Mouse (Mus musculus): ENCODE data around the gene Ahdc1. TPM values are rescaled to one million over a fixed set of nuclear protein-coding genes. Genes with fewer than 3 reads are reported as not detected.

Ahdc1 gene
- polyA plus RNA-seq, 1 experiment from 2014 or later = 2.8 TPM

GRCm38 (mm10) chr4:132974904-132975303 lies 36.2 kb upstream of the Ahdc1 start:
- Histone ChIP-seq H3K36me3 (ENCODE audit: control insufficient read depth, insufficient read depth, low read length) (no peaks in the 10 kb centered on the region), H3K4me3 (ENCODE audit: low read depth, low read length) (no peak overlapping the region), H3K27me3 (ENCODE audit: control insufficient read depth, insufficient read depth, low read length) (no peaks in the 10 kb centered on the region; the same call in 1 of the 2 replicates), H3K27ac (replicated peaks) (no peak overlapping the region), H3K4me1 (replicated peaks; ENCODE audit: control insufficient read depth, insufficient read depth) (0 out of 2 replicates have a peak, but pooled peaks cover 2% of the 10 kb centered on the region), H3K9ac (ENCODE audit: low read length) (peak overlapping the region; percentile 35; the same call in 1 of the 2 replicates), H3K9me3 (ENCODE audit: control insufficient read depth, low read length) (no peaks in the 10 kb centered on the region), H3K4me2 (replicated peaks; ENCODE audit: low read depth) (peak overlapping the region; percentile 39)
- TF ChIP-seq EP300 (optimal IDR thresholded peaks at IDR 0.05) = no peak
- TF ChIP-seq CTCF (IDR thresholded peaks at IDR 0.05; ENCODE audit: low read depth) = no peak
- 10% methylated on average over 15 of the region's 15 CpGs for WGBS
- peak; percentile 52 for DNase-seq (ENCODE audit: low spot score)
- ATAC-seq (ENCODE audit: low FRiP score, low TSS enrichment) = peak; percentile 17; the same call in 1 of the 2 replicates

- 66% methylated on average over 3 of the region's 3 CpGs for WGBS
- TF ChIP-seq EP300 (optimal IDR thresholded peaks at IDR 0.05) (no peak), CTCF (IDR thresholded peaks at IDR 0.05; ENCODE audit: low read depth) (no peak)
- no peaks in the 10 kb centered on the region; the same call in 1 of the 2 replicates for H3K27me3 ChIP-seq (ENCODE audit: control insufficient read depth, insufficient read depth, low read length)
Measured at GRCm38 (mm10) chr4:132975791-132976190, 35.3 kb upstream of the Ahdc1 start.

GRCm38 (mm10) chr4:132976729-132977128 lies 34.3 kb upstream of the Ahdc1 start:
- no peak for ATAC-seq (ENCODE audit: low FRiP score, low TSS enrichment)
- Histone ChIP-seq H3K4me3 (ENCODE audit: low read depth, low read length) (no peak overlapping the region), H3K4me1 (replicated peaks; ENCODE audit: control insufficient read depth, insufficient read depth) (0 out of 2 replicates have a peak, but pooled peaks cover 2% of the 10 kb centered on the region), H3K9me3 (ENCODE audit: control insufficient read depth, low read length) (no peaks in the 10 kb centered on the region), H3K4me2 (replicated peaks; ENCODE audit: low read depth) (no peak overlapping the region), H3K9ac (ENCODE audit: low read length) (no peak overlapping the region), H3K27ac (replicated peaks) (no peak overlapping the region), H3K36me3 (ENCODE audit: control insufficient read depth, insufficient read depth, low read length) (no peaks in the 10 kb centered on the region), H3K27me3 (ENCODE audit: control insufficient read depth, insufficient read depth, low read length) (no peaks in the 10 kb centered on the region; the same call in 1 of the 2 replicates)
- TF ChIP-seq CTCF (IDR thresholded peaks at IDR 0.05; ENCODE audit: low read depth) = no peak
- no peak for TF ChIP-seq EP300 (optimal IDR thresholded peaks at IDR 0.05)
- DNase-seq (ENCODE audit: low spot score) = no peak
- WGBS = 59% methylated on average over 6 of the region's 6 CpGs

More at GRCm38 (mm10) chr4:132975791-132976190, 35.3 kb upstream of the Ahdc1 start:
- Histone ChIP-seq H3K9me3 (ENCODE audit: control insufficient read depth, low read length) (no peaks in the 10 kb centered on the region), H3K9ac (ENCODE audit: low read length) (no peak overlapping the region), H3K4me2 (replicated peaks; ENCODE audit: low read depth) (no peak overlapping the region), H3K27ac (replicated peaks) (no peak overlapping the region), H3K36me3 (ENCODE audit: control insufficient read depth, insufficient read depth, low read length) (no peaks in the 10 kb centered on the region), H3K4me1 (replicated peaks; ENCODE audit: control insufficient read depth, insufficient read depth) (0 out of 2 replicates have a peak, but pooled peaks cover 2% of the 10 kb centered on the region), H3K4me3 (ENCODE audit: low read depth, low read length) (no peak overlapping the region)
- no peak for ATAC-seq (ENCODE audit: low FRiP score, low TSS enrichment)
- no peak for DNase-seq (ENCODE audit: low spot score)

- Histone ChIP-seq H3K9ac (ENCODE audit: low read length) (no peak overlapping the region), H3K36me3 (ENCODE audit: control insufficient read depth, insufficient read depth, low read length) (no peaks in the 10 kb centered on the region), H3K4me3 (ENCODE audit: low read depth, low read length) (no peak overlapping the region), H3K27me3 (ENCODE audit: control insufficient read depth, insufficient read depth, low read length) (no peaks in the 10 kb centered on the region; the same call in 1 of the 2 replicates), H3K4me2 (replicated peaks; ENCODE audit: low read depth) (no peak overlapping the region), H3K27ac (replicated peaks) (no peak overlapping the region), H3K4me1 (replicated peaks; ENCODE audit: control insufficient read depth, insufficient read depth) (0 out of 2 replicates have a peak, but pooled peaks cover 2% of the 10 kb centered on the region), H3K9me3 (ENCODE audit: control insufficient read depth, low read length) (no peaks in the 10 kb centered on the region)
- DNase-seq (ENCODE audit: low spot score) (no peak), ATAC-seq (ENCODE audit: low FRiP score, low TSS enrichment) (no peak)
- WGBS = 41% methylated on average over 5 of the region's 5 CpGs
- TF ChIP-seq CTCF (IDR thresholded peaks at IDR 0.05; ENCODE audit: low read depth) = no peak
- TF ChIP-seq EP300 (optimal IDR thresholded peaks at IDR 0.05) = no peak
Measured at GRCm38 (mm10) chr4:132977597-132977996, 33.5 kb upstream of the Ahdc1 start.

- no peak overlapping the region for H3K4me3 ChIP-seq (ENCODE audit: low read depth, low read length)
Measured at GRCm38 (mm10) chr4:132979186-132979585, 31.9 kb upstream of the Ahdc1 start.

GRCm38 (mm10) chr4:132981621-132982020 lies 29.4 kb upstream of the Ahdc1 start:
- Histone ChIP-seq H3K36me3 (ENCODE audit: control insufficient read depth, insufficient read depth, low read length) (no peaks in the 10 kb centered on the region), H3K9me3 (ENCODE audit: control insufficient read depth, low read length) (no peaks in the 10 kb centered on the region), H3K4me1 (replicated peaks; ENCODE audit: control insufficient read depth, insufficient read depth) (no peaks in the 10 kb centered on the region), H3K27me3 (ENCODE audit: control insufficient read depth, insufficient read depth, low read length) (no peaks in the 10 kb centered on the region), H3K4me3 (ENCODE audit: low read depth, low read length) (no peak overlapping the region), H3K27ac (replicated peaks) (no peak overlapping the region), H3K4me2 (replicated peaks; ENCODE audit: low read depth) (no peak overlapping the region), H3K9ac (ENCODE audit: low read length) (no peak overlapping the region)
- no peak for ATAC-seq (ENCODE audit: low FRiP score, low TSS enrichment)
- TF ChIP-seq EP300 (optimal IDR thresholded peaks at IDR 0.05) (no peak), CTCF (IDR thresholded peaks at IDR 0.05; ENCODE audit: low read depth) (no peak)
- 75% methylated on average over 6 of the region's 6 CpGs for WGBS
- no peak for DNase-seq (ENCODE audit: low spot score)

More at GRCm38 (mm10) chr4:132979186-132979585, 31.9 kb upstream of the Ahdc1 start:
- Histone ChIP-seq H3K4me1 (replicated peaks; ENCODE audit: control insufficient read depth, insufficient read depth) (0 out of 2 replicates have a peak, but pooled peaks cover 2% of the 10 kb centered on the region), H3K36me3 (ENCODE audit: control insufficient read depth, insufficient read depth, low read length) (no peaks in the 10 kb centered on the region), H3K4me2 (replicated peaks; ENCODE audit: low read depth) (no peak overlapping the region), H3K27ac (replicated peaks) (no peak overlapping the region), H3K9me3 (ENCODE audit: control insufficient read depth, low read length) (no peaks in the 10 kb centered on the region), H3K9ac (ENCODE audit: low read length) (no peak overlapping the region), H3K27me3 (ENCODE audit: control insufficient read depth, insufficient read depth, low read length) (no peaks in the 10 kb centered on the region; the same call in 1 of the 2 replicates)
- whole genome bisulfite sequencing = 15% methylated on average over 2 of the region's 2 CpGs
- DNase-seq (ENCODE audit: low spot score) (no peak), ATAC-seq (ENCODE audit: low FRiP score, low TSS enrichment) (no peak)
- TF ChIP-seq CTCF (IDR thresholded peaks at IDR 0.05; ENCODE audit: low read depth) = no peak
- no peak for TF ChIP-seq EP300 (optimal IDR thresholded peaks at IDR 0.05)

Measured in stomach, postnatal 0 days (tissue).